Mouse (Mus musculus): ENCODE data around the gene Prkag1. TPM values are rescaled to one million over a fixed set of nuclear protein-coding genes. Genes with fewer than 3 reads are reported as not detected.

The Prkag1 gene
- polyA plus RNA-seq, 1 experiment from 2014 or later: 94.6 TPM

GRCm38 (mm10) chr15:98778806-98779205, 52.5 kb downstream of the Prkag1 start:
- 6% methylated on average over 10 of the region's 11 CpGs for whole genome bisulfite sequencing
- ATAC-seq: no peak
- peaks cover 22% of the 10 kb centered on the region for H3K4me1 ChIP-seq (ENCODE audit: control insufficient read depth, insufficient read depth, low read length)
- H3K4me3 ChIP-seq (ENCODE audit: low read length): no peak overlapping the region
- H3K27me3 ChIP-seq (replicated peaks; ENCODE audit: control insufficient read depth, insufficient read depth, low read length): peaks cover 75% of the 10 kb centered on the region
- H3K9ac ChIP-seq (ENCODE audit: low read depth, low read length): no peak overlapping the region
- H3K4me2 ChIP-seq (ENCODE audit: low read depth, low read length): no peak overlapping the region
- no peak overlapping the region for H3K27ac ChIP-seq (ENCODE audit: low read length)
- H3K9me3 ChIP-seq (ENCODE audit: control insufficient read depth, low read length): no peaks in the 10 kb centered on the region
- no peaks in the 10 kb centered on the region for H3K36me3 ChIP-seq (ENCODE audit: control insufficient read depth, insufficient read depth, low read length)

- H3K9me3 ChIP-seq (ENCODE audit: control insufficient read depth, low read length): no peaks in the 10 kb centered on the region
- H3K9ac ChIP-seq (ENCODE audit: low read depth, low read length): peak overlapping the region; percentile 10; the same call in 1 of the 2 replicates
- H3K4me1 ChIP-seq (ENCODE audit: control insufficient read depth, insufficient read depth, low read length): peaks cover 22% of the 10 kb centered on the region
- peak overlapping the region; percentile 28 for H3K4me3 ChIP-seq (ENCODE audit: low read length)
- 1% methylated on average over 25 of the region's 25 CpGs for WGBS
- peaks cover 75% of the 10 kb centered on the region for H3K27me3 ChIP-seq (replicated peaks; ENCODE audit: control insufficient read depth, insufficient read depth, low read length)
- ATAC-seq: no peak
- H3K36me3 ChIP-seq (ENCODE audit: control insufficient read depth, insufficient read depth, low read length): no peaks in the 10 kb centered on the region
- no peak overlapping the region for H3K27ac ChIP-seq (ENCODE audit: low read length)
- peak overlapping the region; percentile 52 for H3K4me2 ChIP-seq (ENCODE audit: low read depth, low read length)
These were observed 53.0 kb downstream of the Prkag1 start for GRCm38 (mm10) chr15:98778191-98778770.

GRCm38 (mm10) chr15:98777762-98778161, 53.6 kb downstream of the Prkag1 start, which contains the start of gene Wnt10b:
Gene Wnt10b (minus strand): TSS chr15:98778150.
- no peaks in the 10 kb centered on the region for H3K9me3 ChIP-seq (ENCODE audit: control insufficient read depth, low read length)
- peak within 1 kb of the TSS; percentile 28 for H3K4me3 ChIP-seq (ENCODE audit: low read length)
- H3K27ac ChIP-seq (ENCODE audit: low read length): no peak within 1 kb of the TSS
- H3K27me3 ChIP-seq (replicated peaks; ENCODE audit: control insufficient read depth, insufficient read depth, low read length): peaks cover 75% of the 10 kb centered on the region
- no peak for ATAC-seq
- peak within 1 kb of the TSS; percentile 52 for H3K4me2 ChIP-seq (ENCODE audit: low read depth, low read length)
- peaks cover 22% of the 10 kb centered on the region for H3K4me1 ChIP-seq (ENCODE audit: control insufficient read depth, insufficient read depth, low read length)
- H3K9ac ChIP-seq (ENCODE audit: low read depth, low read length): peak within 1 kb of the TSS; percentile 10; the same call in 1 of the 2 replicates
- under 1% methylated on average over 33 of the region's 33 CpGs for WGBS
- H3K36me3 ChIP-seq (ENCODE audit: control insufficient read depth, insufficient read depth, low read length): no peaks in the 10 kb centered on the region

GRCm38 (mm10) chr15:98777005-98777616, 54.2 kb downstream of the Prkag1 start:
- Histone ChIP-seq H3K27me3 (replicated peaks; ENCODE audit: control insufficient read depth, insufficient read depth, low read length) (peaks cover 77% of the 10 kb centered on the region), H3K4me3 (ENCODE audit: low read length) (0 out of 2 replicates have a peak overlapping the region, but pooled peaks have one; percentile 28), H3K9ac (ENCODE audit: low read depth, low read length) (0 out of 2 replicates have a peak overlapping the region, but pooled peaks have one; percentile 10), H3K36me3 (ENCODE audit: control insufficient read depth, insufficient read depth, low read length) (no peaks in the 10 kb centered on the region), H3K27ac (ENCODE audit: low read length) (no peak overlapping the region), H3K4me1 (ENCODE audit: control insufficient read depth, insufficient read depth, low read length) (peaks cover 26% of the 10 kb centered on the region), H3K9me3 (ENCODE audit: control insufficient read depth, low read length) (no peaks in the 10 kb centered on the region), H3K4me2 (ENCODE audit: low read depth, low read length) (peak overlapping the region; percentile 52)
- no peak for ATAC-seq
- 2% methylated on average over 19 of the region's 19 CpGs for WGBS

GRCm38 (mm10) chr15:98776280-98777004, 54.9 kb downstream of the Prkag1 start:
- peak overlapping the region; percentile 44 for H3K9ac ChIP-seq (ENCODE audit: low read depth, low read length)
- H3K9me3 ChIP-seq (ENCODE audit: control insufficient read depth, low read length): no peaks in the 10 kb centered on the region
- H3K36me3 ChIP-seq (ENCODE audit: control insufficient read depth, insufficient read depth, low read length): no peaks in the 10 kb centered on the region
- H3K27me3 ChIP-seq (replicated peaks; ENCODE audit: control insufficient read depth, insufficient read depth, low read length): peaks cover 78% of the 10 kb centered on the region
- H3K4me2 ChIP-seq (ENCODE audit: low read depth, low read length): peak overlapping the region; percentile 43
- H3K27ac ChIP-seq (ENCODE audit: low read length): no peak overlapping the region
- WGBS: 2% methylated on average over 59 of the region's 62 CpGs
- H3K4me3 ChIP-seq (ENCODE audit: low read length): peak overlapping the region; percentile 30
- H3K4me1 ChIP-seq (ENCODE audit: control insufficient read depth, insufficient read depth, low read length): peaks cover 26% of the 10 kb centered on the region
- ATAC-seq: peak; percentile 66

GRCm38 (mm10) chr15:98775533-98775932, 55.8 kb downstream of the Prkag1 start:
- H3K9me3 ChIP-seq (ENCODE audit: control insufficient read depth, low read length): no peaks in the 10 kb centered on the region
- H3K9ac ChIP-seq (ENCODE audit: low read depth, low read length): no peak overlapping the region
- no peaks in the 10 kb centered on the region for H3K36me3 ChIP-seq (ENCODE audit: control insufficient read depth, insufficient read depth, low read length)
- H3K4me1 ChIP-seq (ENCODE audit: control insufficient read depth, insufficient read depth, low read length): peaks cover 26% of the 10 kb centered on the region
- WGBS: 6% methylated on average over 5 of the region's 5 CpGs
- peaks cover 77% of the 10 kb centered on the region for H3K27me3 ChIP-seq (replicated peaks; ENCODE audit: control insufficient read depth, insufficient read depth, low read length)
- no peak overlapping the region for H3K27ac ChIP-seq (ENCODE audit: low read length)
- no peak overlapping the region for H3K4me3 ChIP-seq (ENCODE audit: low read length)
- ATAC-seq: no peak
- no peak overlapping the region for H3K4me2 ChIP-seq (ENCODE audit: low read depth, low read length)

- H3K4me3 ChIP-seq (ENCODE audit: low read length): no peak overlapping the region
- H3K36me3 ChIP-seq (ENCODE audit: control insufficient read depth, insufficient read depth, low read length): no peaks in the 10 kb centered on the region
- WGBS: 22% methylated on average over 15 of the region's 15 CpGs
- no peak for ATAC-seq
- no peaks in the 10 kb centered on the region for H3K9me3 ChIP-seq (ENCODE audit: control insufficient read depth, low read length)
- H3K9ac ChIP-seq (ENCODE audit: low read depth, low read length): no peak overlapping the region
- no peak overlapping the region for H3K27ac ChIP-seq (ENCODE audit: low read length)
- H3K4me2 ChIP-seq (ENCODE audit: low read depth, low read length): no peak overlapping the region
- peaks cover 26% of the 10 kb centered on the region for H3K4me1 ChIP-seq (ENCODE audit: control insufficient read depth, insufficient read depth, low read length)
- peaks cover 63% of the 10 kb centered on the region for H3K27me3 ChIP-seq (replicated peaks; ENCODE audit: control insufficient read depth, insufficient read depth, low read length)
These were observed 57.2 kb downstream of the Prkag1 start for GRCm38 (mm10) chr15:98774096-98774495.

GRCm38 (mm10) chr15:98772511-98773211, 58.7 kb downstream of the Prkag1 start:
- H3K4me1 ChIP-seq (ENCODE audit: control insufficient read depth, insufficient read depth, low read length): peaks cover 18% of the 10 kb centered on the region
- no peaks in the 10 kb centered on the region for H3K36me3 ChIP-seq (ENCODE audit: control insufficient read depth, insufficient read depth, low read length)
- ATAC-seq: 0 out of 2 replicates have a peak, but pooled peaks have one; percentile 28
- H3K9ac ChIP-seq (ENCODE audit: low read depth, low read length): peak overlapping the region; percentile 59
- no peaks in the 10 kb centered on the region for H3K9me3 ChIP-seq (ENCODE audit: control insufficient read depth, low read length)
- WGBS: 4% methylated on average over 36 of the region's 36 CpGs
- H3K27me3 ChIP-seq (replicated peaks; ENCODE audit: control insufficient read depth, insufficient read depth, low read length): peaks cover 48% of the 10 kb centered on the region
- H3K27ac ChIP-seq (ENCODE audit: low read length): no peak overlapping the region
- peak overlapping the region; percentile 62 for H3K4me2 ChIP-seq (ENCODE audit: low read depth, low read length)
- H3K4me3 ChIP-seq (ENCODE audit: low read length): peak overlapping the region; percentile 40

All from intestine, embryonic 16.5 days (tissue).